Mouse (Mus musculus) CH12.LX (cell line): ENCODE data around the gene Coa7.

Experiments
- CHD1 ChIP-seq: IDR thresholded peaks from 2 replicates; pipeline ENCODE4 v1.6.1; 2012; ENCODE audit warnings: low read depth, low read length, improper control_type of control experiment, inconsistent platforms
- CTCF ChIP-seq, 2 experiments: IDR thresholded peaks in 1 of 2; conservative IDR thresholded peaks in 1 of 2; 2 replicates each; pipeline ENCODE4 v1.5.1; 2011 to 2012; ENCODE audit warnings: low read depth in 2 of 2, low read length in 2 of 2, improper control_type of control experiment in 1 of 2, inconsistent platforms in 1 of 2, mild to moderate bottlenecking in 1 of 2, moderate library complexity in 1 of 2
- E2F4 ChIP-seq: IDR thresholded peaks from 2 replicates; pipeline ENCODE4 v1.6.1; 2011; ENCODE audit warnings: low read depth, low read length, improper control_type of control experiment; ENCODE audit not compliant: insufficient replicate concordance
- EP300 ChIP-seq: IDR thresholded peaks from 2 replicates; pipeline ENCODE4 v1.6.1; 2011; ENCODE audit warnings: low read length, improper control_type of control experiment
- ETS1 ChIP-seq: conservative IDR thresholded peaks from 2 replicates; pipeline ENCODE4 v1.6.1; 2012; ENCODE audit warnings: low read depth, mild to moderate bottlenecking, inconsistent platforms, low read length, improper control_type of control experiment, moderate library complexity
- MAX ChIP-seq: IDR thresholded peaks from 2 replicates; pipeline ENCODE4 v1.6.1; 2011; ENCODE audit warnings: low read length, improper control_type of control experiment
- MEF2A ChIP-seq: IDR thresholded peaks from 2 replicates; pipeline ENCODE4 v1.6.1; 2014; ENCODE audit warnings: low read depth, mild to moderate bottlenecking, inconsistent platforms, low read length, improper control_type of control experiment, borderline replicate concordance
- POLR2A ChIP-seq: IDR thresholded peaks from 2 replicates; pipeline ENCODE4 v1.6.1; 2011; ENCODE audit warnings: low read depth, mild to moderate bottlenecking, improper control_type of control experiment, low read length
- RAD21 ChIP-seq: IDR thresholded peaks from 2 replicates; pipeline ENCODE4 v1.6.1; 2011; ENCODE audit warnings: low read depth, mild to moderate bottlenecking, low read length, improper control_type of control experiment, moderate library complexity
- RCOR1 ChIP-seq: conservative IDR thresholded peaks from 2 replicates; pipeline ENCODE4 v1.6.1; 2012; ENCODE audit warnings: low read depth, mild to moderate bottlenecking, inconsistent platforms, low read length, improper control_type of control experiment
- UBTF ChIP-seq: IDR thresholded peaks from 2 replicates; pipeline ENCODE4 v1.6.1; 2012; ENCODE audit warnings: low read depth, mild to moderate bottlenecking, inconsistent platforms, low read length, improper control_type of control experiment, moderate library complexity
- USF2 ChIP-seq: conservative IDR thresholded peaks from 2 replicates; pipeline ENCODE4 v1.6.1; 2011; ENCODE audit warnings: low read depth, low read length, improper control_type of control experiment
- ZNF384 ChIP-seq: IDR thresholded peaks from 2 replicates; pipeline ENCODE4 v1.6.1; 2012; ENCODE audit warnings: low read depth, low read length, improper control_type of control experiment, inconsistent platforms

GRCm38 (mm10) chr4:108338321-108338733 lies 10.4 kb downstream of the Coa7 start:
- TF ChIP-seq CHD1 (no peak), POLR2A (no peak), RCOR1 (no peak), CTCF (conservative IDR thresholded peaks at IDR 0.05 in 1 of 2, IDR thresholded peaks at IDR 0.05 in 1 of 2; ENCODE audit: low read depth in 2 of 2, low read length in 2 of 2) (no peak), ZNF384 (no peak), ETS1 (no peak), MAX (no peak), E2F4 (no peak), RAD21 (no peak), EP300 (no peak), UBTF (no peak), MEF2A (no peak), USF2 (no peak)
